Mouse (Mus musculus) C2C12 (cell line): ENCODE data around the gene Ddx10.

ENCODE experiments used
- CEBPB ChIP-seq: IDR thresholded peaks from one replicate; pipeline ENCODE4 v1.6.1; 2011; ENCODE audit warnings: low read depth, mild to moderate bottlenecking, control low read depth, moderate library complexity
- CTCF ChIP-seq: IDR thresholded peaks from one replicate; pipeline ENCODE4 v1.5.1; 2011; ENCODE audit not compliant: control insufficient read depth, insufficient read depth, insufficient read length
- FOSL1 ChIP-seq: IDR thresholded peaks from one replicate; pipeline ENCODE4 v1.8.0; 2011; ENCODE audit warnings: mild to moderate bottlenecking, low read length; ENCODE audit not compliant: poor library complexity, insufficient read depth, severe bottlenecking
- MAX ChIP-seq: IDR thresholded peaks from one replicate; pipeline ENCODE4 v1.6.1; 2011; ENCODE audit warnings: mild to moderate bottlenecking, control low read depth
- MYOD1 ChIP-seq: IDR thresholded peaks from one replicate; pipeline ENCODE4 v1.6.1; 2011; ENCODE audit warnings: low read depth; ENCODE audit not compliant: control insufficient read depth, insufficient read length
- MYOG ChIP-seq: IDR thresholded peaks from one replicate; pipeline ENCODE4 v1.6.1; 2011; ENCODE audit not compliant: control insufficient read depth, insufficient read length; ENCODE audit errors: extremely low read depth
- USF1 ChIP-seq: IDR thresholded peaks from one replicate; pipeline ENCODE4 v1.6.1; 2011; ENCODE audit warnings: low read depth, mild to moderate bottlenecking, control low read depth, moderate library complexity

DNA sequence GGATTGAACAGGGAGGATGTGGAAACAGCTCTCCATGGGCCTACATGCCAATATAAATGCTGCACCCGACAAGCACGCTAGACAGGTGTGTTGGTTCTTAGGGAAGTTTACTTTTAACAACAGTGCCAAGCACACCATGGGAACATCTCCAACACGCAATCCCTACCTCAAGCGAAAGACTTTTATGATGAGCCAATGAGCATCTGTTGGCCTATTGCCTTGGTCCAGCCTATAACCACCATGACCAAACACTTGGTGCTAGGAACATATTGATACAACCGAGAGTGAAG lies 21.6 kb upstream of the Ddx10 start:
- TF ChIP-seq CTCF = no peak
- no peak for TF ChIP-seq MAX
- no peak for TF ChIP-seq FOSL1
- no peak for TF ChIP-seq MYOD1
- TF ChIP-seq CEBPB = no peak
- no peak for TF ChIP-seq MYOG
- TF ChIP-seq USF1 = no peak
